Comparison of ENCODE assay signal across 16 mouse cellular contexts in the genomic region with DNA sequence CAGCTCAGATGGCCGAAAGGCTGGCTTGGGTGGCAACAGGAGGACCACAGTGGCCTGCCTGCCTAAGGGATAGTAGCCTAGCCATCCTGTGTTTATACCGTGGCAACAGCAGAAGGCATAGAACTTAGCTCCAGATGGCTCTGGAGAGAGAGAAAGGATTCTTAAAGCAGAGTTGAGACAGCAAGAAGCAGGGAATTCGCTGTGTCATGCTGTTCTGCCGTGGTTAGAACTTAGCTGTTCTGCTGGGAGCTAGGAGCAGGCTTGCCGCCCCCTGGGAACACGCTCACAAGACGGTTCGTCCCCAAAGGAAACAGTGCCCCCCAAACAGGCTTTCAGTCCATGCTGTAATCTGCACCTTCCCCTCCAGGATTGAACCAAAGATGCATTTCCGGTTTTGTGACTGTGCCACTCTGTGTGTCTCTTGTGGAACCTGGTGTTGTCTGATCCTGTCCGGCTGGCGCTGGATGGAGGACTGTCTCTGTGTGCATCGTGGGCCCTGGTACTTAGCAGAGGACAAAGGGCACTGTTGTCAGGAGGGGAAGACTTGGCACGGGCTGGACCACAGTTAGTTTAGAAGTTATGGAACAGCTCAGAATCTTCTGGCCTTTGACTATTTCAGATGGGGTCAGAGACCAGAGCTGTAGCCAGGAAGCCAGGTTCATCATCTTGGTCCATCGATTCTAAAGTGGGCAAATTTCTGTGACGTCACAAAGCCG.
A peak's percentile ranks its signal among the peaks of the same experiment; 100 is the strongest.
DNase-seq lines count a peak whose midpoint lies in the region; ATAC-seq and TF ChIP-seq lines count a peak whose summit lies in the region.
"Had no signal": no experiment of that assay in that cellular context is flagged by ENCODE, and none has a peak within 500 bp of the region (broad histone marks: within the 10 kb centered on the region; RNA-seq: fewer than 3 reads in every experiment).

No protein-coding gene starts in this region.

- H3K4me3 ChIP-seq in heart, adult 2 months: no peak overlapping the region
- no peak overlapping the region for H3K4me3 ChIP-seq in layer of hippocampus, adult 2 months
- H3K4me3 ChIP-seq: forebrain, embryonic 13.5 days; limb, embryonic 10.5 days; liver, embryonic 15.5 days had no signal

- DNase-seq in heart, adult 11 months: peak; percentile 76
- no peak for DNase-seq in heart, adult 2 months
- peak; percentile 28 to 76 for DNase-seq in layer of hippocampus, adult 18-20 months (ENCODE audit: low spot score in 2 of 2)
- DNase-seq in layer of hippocampus, postnatal 10 days (ENCODE audit: low spot score in 2 of 2): no peak
- peak; percentile 26 for DNase-seq in MN1 (ENCODE audit: low spot score)
- peak; percentile 26 to 60 for DNase-seq in layer of hippocampus, adult 2 months (ENCODE audit: low spot score in 2 of 2)
- no peak for DNase-seq in adrenal gland, adult (ENCODE audit: inconsistent age in 2 of 2, low spot score in 1 of 2)
- DNase-seq: adrenal gland, adult 2 months; cerebellum, adult 11 months; gastrocnemius, postnatal 14 days; thymus, postnatal 25 days had no signal

- no peak for TF ChIP-seq POLR2A in heart, adult 2 months (IDR thresholded peaks at IDR 0.05; ENCODE audit: insufficient read depth, low read depth, low read length)

- H3K9ac ChIP-seq in heart, adult 2 months (ENCODE audit: low read depth, low read length): no peak overlapping the region
- H3K9ac ChIP-seq: forebrain, embryonic 13.5 days; liver, embryonic 15.5 days had no signal

- no peak for ATAC-seq in megakaryocyte, adult 5-6 weeks (ENCODE audit: poor library complexity, severe bottlenecking)
- ATAC-seq: inflammation-experienced regulatory T-cells, adult 6 months had no signal

- no peaks in the 10 kb centered on the region for H3K36me3 ChIP-seq in heart, adult 2 months (ENCODE audit: control insufficient read depth, insufficient read depth, low read length)
- H3K36me3 ChIP-seq: liver, embryonic 15.5 days had no signal

- no peak for TF ChIP-seq EP300 in heart, adult 2 months (IDR thresholded peaks at IDR 0.05; ENCODE audit: insufficient read depth, low read depth, low read length)

- intact Hi-C loops in heart, adult 2 months (cut with DNase I): no loop called here

- H3K79me2 ChIP-seq in heart, adult 2 months (replicated peaks; ENCODE audit: control insufficient read depth, insufficient read depth, low read length): no peaks in the 10 kb centered on the region

- no peaks in the 10 kb centered on the region for H3K27me3 ChIP-seq in heart, adult 2 months (ENCODE audit: control insufficient read depth, insufficient read depth, low read length)
- H3K27me3 ChIP-seq: forebrain, embryonic 13.5 days; liver, embryonic 15.5 days had no signal

- WGBS in heart, adult 2 months: 85% methylated on average over 16 of the region's 16 CpGs

- H3K27ac ChIP-seq in heart, adult 2 months: no peak overlapping the region
- H3K27ac ChIP-seq in layer of hippocampus, adult 2 months: peak overlapping the region; percentile 75
- H3K27ac ChIP-seq: forebrain, embryonic 13.5 days; liver, embryonic 15.5 days had no signal

- no peaks in the 10 kb centered on the region for H3K4me1 ChIP-seq in heart, adult 2 months (ENCODE audit: control insufficient read depth, insufficient read depth, low read length)
- H3K4me1 ChIP-seq: liver, embryonic 15.5 days had no signal

- TF ChIP-seq CTCF in heart, adult 2 months (IDR thresholded peaks at IDR 0.05): no peak
- no peak for TF ChIP-seq CTCF in layer of hippocampus, adult 2 months (conservative IDR thresholded peaks at IDR 0.05)

Comparison
In these comparisons a context has a peak if more than half of its experiments do, and no peak if none do; other contexts are left out.
1. DNase-seq: peak in heart, adult 11 months (single experiment), layer of hippocampus, adult 18-20 months (2 of 2), MN1 (single experiment) and layer of hippocampus, adult 2 months (2 of 2); none in heart, adult 2 months (0 of 2), layer of hippocampus, postnatal 10 days (0 of 2) and adrenal gland, adult (0 of 2).